Mouse (Mus musculus) liver, embryonic 13.5 days (tissue): ENCODE data around the gene Gpr152. TPM values are rescaled to one million over a fixed set of nuclear protein-coding genes. Genes with fewer than 3 reads are reported as not detected.
A peak's percentile ranks its signal among the peaks of the same experiment; 100 is the strongest.
"Not testable (repeated sequence)": the region's sequence is repeated elsewhere in the genome, so short reads cannot be mapped to it uniquely, and the experiment has no call there.

Source experiments
- ATAC-seq: fragments of 200-750 bp; cut with Nextera tagmentation; 2 replicates; pipeline ENCODE4 v1.8.0; 2017; ENCODE audit warnings: low read depth, mild to moderate bottlenecking, moderate number of reproducible peaks, moderate library complexity
- DNase-seq: peaks from one replicate; pipeline ENCODE4 v3.0.0; 2022
- H3K27ac ChIP-seq: fragments of 300-500 bp; sonication (generic); 2 replicates; pipeline ENCODE4 v1.5.1; 2015; ENCODE audit warnings: moderate library complexity, mild to moderate bottlenecking, inconsistent platforms
- H3K27me3 ChIP-seq: fragments of 300-500 bp; sonication (generic); 2 replicates; pipeline ENCODE4 v1.6.1; 2015; ENCODE audit warnings: mild to moderate bottlenecking, inconsistent platforms
- H3K36me3 ChIP-seq: fragments of 300-500 bp; sonication (generic); 2 replicates; pipeline ENCODE4 v1.6.1; 2015; ENCODE audit warnings: mild to moderate bottlenecking, inconsistent platforms
- H3K4me1 ChIP-seq: fragments of 300-500 bp; sonication (generic); replicated peaks from 2 replicates; pipeline ENCODE4 v1.6.1; 2015; ENCODE audit warnings: inconsistent platforms
- H3K4me2 ChIP-seq: fragments of 300-500 bp; sonication (generic); 2 replicates; pipeline ENCODE4 v1.6.1; 2015; ENCODE audit warnings: inconsistent platforms, mild to moderate bottlenecking, moderate library complexity
- H3K4me3 ChIP-seq: fragments of 300-500 bp; sonication (generic); replicated peaks from 2 replicates; pipeline ENCODE4 v1.5.1; 2015; ENCODE audit warnings: mild to moderate bottlenecking, inconsistent platforms
- H3K9ac ChIP-seq: fragments of 300-500 bp; sonication (generic); 2 replicates; pipeline ENCODE4 v1.6.1; 2015; ENCODE audit warnings: mild to moderate bottlenecking, inconsistent platforms
- H3K9me3 ChIP-seq: fragments of 300-500 bp; sonication (generic); replicated peaks from 2 replicates; pipeline ENCODE4 v1.6.1; 2016; ENCODE audit warnings: inconsistent platforms
- WGBS: fragments of 180-500 bp; shearing (Covaris S2); methylation state at CpG from one replicate; pipeline ENCODE4 v1.1.7; 2015; ENCODE audit not compliant: insufficient replicate concordance; 5-methylcytosine and 5-hydroxymethylcytosine counted together
- polyA plus RNA-seq: library from polyadenylated mRNA; unstranded; fragments of >200 nt; fragmentation: Nextera tagmentation; extraction: Ambion mirVana; gene quantifications from 2 replicates; pipeline ENCODE4 v1.2.1, GENCODE M21; 2015

Gpr152 gene
- polyA plus RNA-seq, 1 experiment from 2014 or later, result not detected

DNA sequence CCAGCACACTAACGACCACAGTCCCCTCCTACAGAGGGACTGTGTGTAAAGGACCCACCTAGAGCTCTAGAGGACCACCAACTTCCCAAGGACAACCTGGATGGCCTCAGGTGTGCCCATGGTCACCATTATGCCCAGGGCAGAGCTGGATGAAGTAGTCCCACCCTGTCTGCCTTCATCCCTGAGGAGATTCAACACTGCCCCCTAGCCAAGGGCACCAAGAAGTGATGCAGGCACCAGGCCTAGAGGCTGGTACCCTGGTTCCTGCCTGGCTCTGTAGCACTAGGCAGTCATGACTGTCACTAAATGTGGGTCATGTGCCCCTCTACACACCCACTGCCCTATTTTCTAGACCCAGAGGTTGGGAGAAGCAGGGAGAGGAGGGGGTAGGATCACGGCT, 7.8 kb upstream of the Gpr152 start:
- WGBS, result 81% methylated on average over 2 of the region's 2 CpGs
- peak overlapping the region; percentile 91 for H3K27ac ChIP-seq
- peaks cover 53% of the 10 kb centered on the region for H3K36me3 ChIP-seq
- ATAC-seq (peak; percentile 49), DNase-seq (no peak)
- no peaks in the 10 kb centered on the region for H3K27me3 ChIP-seq
- H3K9me3 ChIP-seq, result no peaks in the 10 kb centered on the region
- no peak overlapping the region for H3K4me3 ChIP-seq
- H3K4me1 ChIP-seq, result peaks cover 71% of the 10 kb centered on the region
- peak overlapping the region; percentile 77 for H3K9ac ChIP-seq
- H3K4me2 ChIP-seq, result peak overlapping the region; percentile 68

DNA sequence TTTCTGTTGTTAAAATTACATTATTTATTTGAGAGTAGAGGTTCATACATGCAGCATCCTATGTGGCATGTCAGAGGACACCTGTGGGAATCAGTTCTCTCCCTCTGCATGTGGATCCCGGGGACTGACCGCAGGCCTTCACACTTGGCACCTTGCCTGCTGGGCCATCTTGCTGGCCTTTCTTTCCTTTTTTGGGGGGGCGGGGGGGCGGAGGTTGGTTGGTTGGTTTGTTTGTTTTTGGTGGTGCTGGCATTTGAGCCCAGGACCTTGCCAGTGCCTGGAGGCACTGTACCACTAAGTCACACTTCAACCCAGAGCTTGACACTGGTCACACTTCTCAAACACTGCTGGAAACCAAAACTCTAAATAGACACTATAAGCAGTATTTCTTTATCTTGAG, 5.2 kb upstream of the Gpr152 start:
- Histone ChIP-seq H3K4me3 (no peak overlapping the region), H3K36me3 (peaks cover 32% of the 10 kb centered on the region), H3K9ac (no peak overlapping the region), H3K9me3 (no peaks in the 10 kb centered on the region), H3K4me1 (peaks cover 58% of the 10 kb centered on the region), H3K27me3 (peaks cover 7% of the 10 kb centered on the region; the same call in 1 of the 2 replicates), H3K4me2 (no peak overlapping the region), H3K27ac (0 out of 2 replicates have a peak overlapping the region, but pooled peaks have one; percentile 67)
- ATAC-seq (no peak), DNase-seq (no peak)
- 92% methylated on average over 4 of the region's 4 CpGs for WGBS

DNA sequence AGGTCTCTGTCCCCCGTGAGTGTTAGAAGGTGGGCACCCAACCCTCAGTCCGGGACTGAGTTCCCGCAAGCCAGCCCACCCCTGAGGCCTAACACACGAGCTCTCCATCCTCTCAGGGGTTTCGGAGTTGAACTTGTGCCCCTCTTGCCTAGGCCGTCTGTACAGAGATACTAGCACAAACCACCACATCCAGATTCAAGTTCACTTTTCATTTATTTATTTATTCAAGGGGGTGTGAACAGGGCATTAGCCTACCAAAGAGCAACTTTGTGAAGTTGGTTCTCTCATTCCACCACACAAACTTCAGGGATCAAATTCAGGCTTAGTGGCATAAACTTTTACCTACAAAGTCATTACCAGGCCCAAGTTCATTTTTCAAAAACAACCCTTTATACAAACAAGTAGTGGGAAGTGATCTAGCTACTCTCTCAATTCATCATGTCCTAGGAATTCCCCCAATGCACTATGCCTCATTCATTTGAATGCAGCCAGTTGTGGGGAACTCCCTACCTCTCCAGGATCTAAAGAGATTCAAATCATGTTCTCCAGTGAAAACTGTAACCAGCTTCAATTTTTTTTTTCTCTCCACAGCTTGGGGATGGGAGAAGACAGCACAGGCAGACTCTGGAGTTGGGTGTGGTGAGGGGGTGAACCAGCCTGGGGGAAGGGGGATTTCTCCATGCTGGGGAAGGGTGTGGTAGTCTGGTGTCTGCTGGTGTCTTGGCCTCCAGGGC, 4.2 kb upstream of the Gpr152 start:
- Histone ChIP-seq H3K4me1 (peaks cover 49% of the 10 kb centered on the region), H3K27me3 (peaks cover 11% of the 10 kb centered on the region; the same call in 1 of the 2 replicates), H3K27ac (peak overlapping the region; percentile 67), H3K36me3 (peaks cover 26% of the 10 kb centered on the region), H3K4me2 (peak overlapping the region; percentile 43)
- not testable (repeated sequence) for H3K9me3 ChIP-seq, DNase-seq, H3K4me3 ChIP-seq, ATAC-seq, H3K9ac ChIP-seq
- WGBS, result 79% methylated on average over 6 of the region's 6 CpGs

DNA sequence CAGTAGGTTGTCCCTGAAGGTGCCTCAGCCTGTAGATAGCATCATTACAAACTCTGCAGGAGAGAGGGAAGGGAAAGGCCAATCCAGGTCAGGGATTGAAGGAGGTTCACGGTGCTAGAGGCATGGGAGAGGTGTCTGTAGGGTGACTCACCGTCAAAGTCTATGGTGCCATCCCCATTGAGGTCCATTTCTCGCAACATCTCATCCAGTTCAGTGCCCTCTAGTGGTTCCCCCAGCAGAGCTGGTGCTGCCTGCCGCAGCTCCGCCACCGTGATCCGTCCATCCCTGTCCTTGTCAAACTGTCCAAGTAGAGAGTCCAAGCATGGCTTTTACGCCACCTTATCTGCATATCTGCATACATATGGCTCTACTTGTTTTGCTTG, 3.6 kb upstream of the Gpr152 start:
- Histone ChIP-seq H3K36me3 (peaks cover 26% of the 10 kb centered on the region), H3K27me3 (peaks cover 11% of the 10 kb centered on the region; the same call in 1 of the 2 replicates), H3K4me3 (peak overlapping the region; percentile 33; the same call in 1 of the 2 replicates), H3K27ac (peak overlapping the region; percentile 34; the same call in 1 of the 2 replicates), H3K4me2 (peak overlapping the region; percentile 43), H3K4me1 (peaks cover 43% of the 10 kb centered on the region)
- H3K9ac ChIP-seq, DNase-seq, H3K9me3 ChIP-seq: not testable (repeated sequence)
- peak; percentile 57 for ATAC-seq
- 18% methylated on average over 8 of the region's 8 CpGs for WGBS

DNA sequence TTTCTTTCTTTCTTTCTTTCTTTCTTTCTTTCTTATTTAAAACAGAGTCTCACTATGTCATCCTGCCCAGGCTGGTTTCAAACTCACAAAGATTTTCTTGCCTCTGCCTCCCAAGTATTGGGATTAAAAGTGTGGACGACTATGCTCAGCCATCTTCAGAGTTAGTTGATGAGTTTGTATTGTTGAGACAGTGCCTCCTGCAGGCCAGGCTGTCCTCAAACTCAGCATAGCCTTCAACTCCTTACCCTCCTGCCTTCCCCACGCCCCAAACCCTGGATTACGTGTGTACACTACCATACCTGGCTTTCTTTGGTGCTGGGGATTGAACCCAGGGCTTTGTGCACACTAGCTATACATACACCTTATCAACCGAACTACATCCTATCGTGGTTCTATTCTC, 3.1 kb upstream of the Gpr152 start:
- H3K4me2 ChIP-seq, result peak overlapping the region; percentile 43; the same call in 1 of the 2 replicates
- 73% methylated on average over 5 of the region's 5 CpGs for WGBS
- no peaks in the 10 kb centered on the region for H3K9me3 ChIP-seq
- ATAC-seq (peak; percentile 50), DNase-seq (no peak)
- H3K27ac ChIP-seq, result no peak overlapping the region
- H3K27me3 ChIP-seq, result peaks cover 11% of the 10 kb centered on the region; the same call in 1 of the 2 replicates
- peaks cover 20% of the 10 kb centered on the region for H3K36me3 ChIP-seq
- peaks cover 38% of the 10 kb centered on the region for H3K4me1 ChIP-seq
- H3K9ac ChIP-seq, result 0 out of 2 replicates have a peak overlapping the region, but pooled peaks have one; percentile 23
- no peak overlapping the region for H3K4me3 ChIP-seq

DNA sequence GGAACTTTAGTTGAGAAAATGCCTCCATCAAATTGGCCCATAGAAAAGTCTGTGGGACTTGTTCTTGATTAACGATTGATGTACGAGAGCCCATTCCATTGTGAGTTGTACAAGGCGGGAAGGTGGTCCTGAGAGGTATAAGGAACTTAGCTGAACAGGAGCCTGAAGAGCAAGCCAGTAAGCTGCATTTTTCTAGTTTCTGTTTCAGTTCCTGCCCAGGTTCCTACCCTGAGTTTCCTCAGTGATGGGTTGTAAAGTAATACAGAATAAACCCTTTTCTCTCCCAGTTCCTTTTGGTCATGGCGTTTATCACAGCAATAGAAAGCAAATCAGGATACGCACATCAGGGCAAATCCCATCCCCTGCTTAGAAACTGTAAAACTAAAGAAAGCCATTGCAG, 1.7 kb upstream of the Gpr152 start:
- ATAC-seq (no peak), DNase-seq (no peak)
- Histone ChIP-seq H3K4me1 (peaks cover 25% of the 10 kb centered on the region), H3K9ac (no peak overlapping the region), H3K4me2 (no peak overlapping the region), H3K36me3 (peaks cover 6% of the 10 kb centered on the region), H3K27me3 (peaks cover 11% of the 10 kb centered on the region; the same call in 1 of the 2 replicates), H3K9me3 (no peaks in the 10 kb centered on the region), H3K27ac (no peak overlapping the region), H3K4me3 (no peak overlapping the region)
- WGBS, result 65% methylated on average over 5 of the region's 5 CpGs

DNA sequence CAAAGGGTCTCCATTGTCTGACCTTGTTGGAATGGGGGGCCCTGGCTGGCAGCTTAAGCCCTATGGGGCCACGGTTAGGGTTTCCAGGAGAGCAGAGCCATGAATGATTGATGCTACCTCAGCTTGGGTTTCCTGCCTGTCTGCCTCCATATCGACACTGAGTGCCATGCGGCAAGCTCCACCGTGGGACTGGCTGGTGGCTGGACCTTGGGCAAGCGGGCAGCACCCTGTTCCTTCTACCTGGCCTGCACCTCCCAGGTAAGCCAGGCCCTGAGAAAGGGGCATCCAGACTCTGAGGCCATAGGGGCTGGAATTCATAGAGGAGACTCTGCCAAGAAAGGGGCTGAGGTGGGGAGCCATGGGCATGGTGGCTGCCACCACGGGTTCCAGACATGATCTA, 560 bp downstream of the Gpr152 start:
- no peak overlapping the region for H3K4me3 ChIP-seq

DNA sequence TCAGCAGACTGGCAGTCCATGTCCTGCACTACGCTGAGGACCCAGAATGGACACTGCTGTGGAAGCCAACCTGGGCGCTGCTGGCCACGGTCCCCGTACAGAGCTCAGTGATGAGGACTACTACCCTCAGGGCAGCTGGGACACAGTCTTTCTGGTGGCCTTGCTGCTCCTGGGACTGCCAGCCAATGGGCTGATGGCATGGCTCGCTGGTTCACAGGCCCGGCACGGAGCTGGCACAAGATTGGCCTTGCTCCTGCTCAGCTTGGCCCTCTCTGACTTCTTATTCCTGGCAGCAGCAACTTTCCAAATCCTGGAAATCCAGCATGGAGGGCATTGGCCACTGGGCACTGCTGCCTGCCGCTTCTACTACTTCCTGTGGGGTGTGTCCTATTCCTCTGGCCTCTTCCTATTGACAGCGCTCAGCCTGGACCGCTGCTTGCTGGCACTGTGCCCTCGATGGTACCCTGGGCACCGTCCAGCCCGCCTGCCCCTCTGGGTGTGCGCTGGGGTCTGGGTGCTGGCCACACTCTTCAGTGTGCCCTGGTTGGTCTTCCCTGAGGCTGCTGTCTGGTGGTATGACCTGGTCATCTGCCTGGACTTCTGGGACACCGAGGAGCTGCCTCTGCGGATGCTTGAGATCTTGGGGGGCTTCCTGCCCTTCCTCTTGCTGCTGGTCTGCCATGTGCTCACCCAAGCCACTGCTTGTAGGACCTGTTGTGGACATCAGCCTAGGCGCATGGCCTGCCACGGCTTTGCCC, 3.0 kb downstream of the Gpr152 start:
- Histone ChIP-seq H3K9me3 (0 out of 2 replicates have a peak, but pooled peaks cover 4% of the 10 kb centered on the region), H3K27me3 (0 out of 2 replicates have a peak, but pooled peaks cover 4% of the 10 kb centered on the region), H3K27ac (no peak overlapping the region), H3K36me3 (no peaks in the 10 kb centered on the region), H3K4me2 (no peak overlapping the region), H3K4me3 (no peak overlapping the region), H3K9ac (no peak overlapping the region), H3K4me1 (peaks cover 23% of the 10 kb centered on the region)
- ATAC-seq, result no peak
- no peak for DNase-seq
- 76% methylated on average over 18 of the region's 18 CpGs for WGBS

More for the DNA sequence above, 560 bp downstream of the Gpr152 start:
- Histone ChIP-seq H3K9me3 (no peaks in the 10 kb centered on the region), H3K4me2 (no peak overlapping the region), H3K9ac (no peak overlapping the region), H3K36me3 (no peaks in the 10 kb centered on the region), H3K4me1 (peaks cover 21% of the 10 kb centered on the region), H3K27ac (no peak overlapping the region), H3K27me3 (peaks cover 11% of the 10 kb centered on the region; the same call in 1 of the 2 replicates)
- DNase-seq, result no peak
- ATAC-seq, result no peak
- 70% methylated on average over 6 of the region's 6 CpGs for WGBS

DNA sequence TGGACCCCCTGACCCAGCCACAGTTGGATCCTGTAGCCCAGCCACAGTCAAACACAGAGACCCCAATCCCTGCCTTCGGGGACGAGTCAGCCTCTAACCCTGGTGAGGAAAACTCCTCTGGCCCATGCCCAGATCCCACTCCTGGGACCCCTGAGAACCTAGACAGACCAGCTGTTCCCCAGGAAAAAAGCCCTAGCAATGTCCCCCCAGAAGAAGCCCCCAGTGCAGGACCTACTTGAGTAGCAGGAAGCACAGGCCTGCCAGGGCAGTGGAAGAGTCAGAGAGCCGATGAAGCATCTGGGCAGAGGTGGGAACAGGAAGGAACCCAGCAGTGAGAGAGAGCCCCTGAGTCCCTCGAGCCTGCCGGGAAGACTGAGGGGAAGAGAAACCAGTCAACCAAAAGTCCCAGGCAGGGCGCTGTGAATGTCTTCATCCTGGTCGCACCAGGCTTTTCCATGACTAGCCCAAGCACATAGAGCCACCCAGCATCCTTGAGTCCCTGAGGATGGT, 4.2 kb downstream of the Gpr152 start, which contains the start of gene Cabp4:
Gene Cabp4, minus strand, starts transcription at position 275 of the 510 bp plus-strand sequence.
- WGBS, result 57% methylated on average over 7 of the region's 7 CpGs
- 0 out of 2 replicates have a peak, but pooled peaks cover 4% of the 10 kb centered on the region for H3K9me3 ChIP-seq
- H3K9ac ChIP-seq, result no peak within 1 kb of the TSS
- H3K4me3 ChIP-seq, result no peak within 1 kb of the TSS
- ATAC-seq, result no peak
- no peak within 1 kb of the TSS for H3K4me2 ChIP-seq
- H3K27ac ChIP-seq, result no peak within 1 kb of the TSS
- DNase-seq, result no peak
- peaks cover 29% of the 10 kb centered on the region for H3K4me1 ChIP-seq
- H3K27me3 ChIP-seq, result 0 out of 2 replicates have a peak, but pooled peaks cover 4% of the 10 kb centered on the region
- no peaks in the 10 kb centered on the region for H3K36me3 ChIP-seq

DNA sequence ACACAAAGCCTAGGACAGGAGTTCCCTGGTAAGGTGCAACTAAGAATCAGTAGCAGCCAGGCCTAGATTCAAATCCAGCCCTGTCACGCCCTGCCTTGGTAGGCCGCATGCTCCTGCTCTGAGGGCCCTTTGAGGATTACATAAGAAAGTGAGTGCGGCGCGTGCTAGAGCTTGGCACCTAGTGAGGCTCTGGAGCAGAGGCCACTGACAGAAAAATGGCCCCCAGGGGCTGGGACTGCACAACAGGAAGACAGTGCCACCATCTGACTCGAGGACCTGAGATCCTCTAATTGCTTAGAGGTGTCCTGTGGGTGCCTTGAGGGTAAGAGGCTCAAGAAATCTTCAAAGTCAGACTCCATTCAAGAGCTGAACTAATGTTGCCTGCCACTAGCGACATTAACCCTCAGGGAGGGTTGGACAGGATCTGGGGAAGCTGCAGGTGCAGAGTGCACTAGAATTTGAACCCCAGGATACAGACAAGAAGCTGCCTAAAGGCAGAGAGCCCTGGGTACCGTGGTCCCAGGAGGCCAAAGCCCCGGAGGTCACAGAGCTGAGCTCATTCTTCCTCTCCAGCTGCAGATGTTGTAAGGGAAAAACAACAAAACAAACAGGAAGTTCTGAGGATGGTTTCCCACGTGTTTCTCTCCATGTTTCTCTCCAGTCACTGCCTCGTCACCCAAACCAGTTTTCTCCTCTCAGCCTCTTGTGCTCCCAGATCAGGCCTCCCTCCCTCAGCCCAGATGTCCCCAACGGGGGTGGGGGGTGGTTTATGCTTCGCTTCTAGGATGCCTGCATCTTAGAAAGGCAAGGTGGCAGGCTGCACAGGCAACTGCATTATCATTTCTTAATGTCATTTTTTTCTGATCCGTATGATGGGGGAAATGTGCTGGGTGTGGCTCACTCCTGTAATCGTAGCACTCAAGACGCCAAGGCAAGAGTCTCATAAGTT, 5.2 kb downstream of the Gpr152 start:
- Histone ChIP-seq H3K27ac (no peak overlapping the region), H3K4me1 (peaks cover 34% of the 10 kb centered on the region), H3K4me3 (no peak overlapping the region), H3K9ac (no peak overlapping the region), H3K36me3 (peaks cover 2% of the 10 kb centered on the region), H3K4me2 (no peak overlapping the region), H3K27me3 (0 out of 2 replicates have a peak, but pooled peaks cover 4% of the 10 kb centered on the region), H3K9me3 (0 out of 2 replicates have a peak, but pooled peaks cover 4% of the 10 kb centered on the region)
- no peak for DNase-seq
- 66% methylated on average over 16 of the region's 16 CpGs for WGBS
- ATAC-seq, result no peak
